Mouse (Mus musculus): Measurements from ENCODE around the gene Ano9. TPM values are rescaled to one million over a fixed set of nuclear protein-coding genes. Genes with fewer than 3 reads are reported as not detected.

Ano9 gene
- polyA plus RNA-seq, 2 experiments = 0.27 to 0.30 TPM

GRCm38 (mm10) chr7:141143112-141143511 is 25.5 kb upstream of the Ano9 start:
- Histone ChIP-seq H3K27ac (peak overlapping the region; percentile 50), H3K9me3 (ENCODE audit: control insufficient read depth, low read length) (no peaks in the 10 kb centered on the region), H3K36me3 (replicated peaks; ENCODE audit: control insufficient read depth, insufficient read depth, low read depth) (peaks cover 100% of the 10 kb centered on the region), H3K4me3 (ENCODE audit: insufficient read depth in 1 of 2, low read depth in 2 of 2, low read length in 2 of 2) (no peak overlapping the region), H3K27me3 (ENCODE audit: control insufficient read depth, insufficient read depth, low read length) (no peaks in the 10 kb centered on the region), H3K4me2 (ENCODE audit: low read depth) (no peak overlapping the region), H3K9ac (replicated peaks) (peak overlapping the region; percentile 13; the same call in 1 of the 2 replicates), H3K4me1 (replicated peaks; ENCODE audit: control insufficient read depth in 2 of 2, insufficient read depth in 2 of 2, low read length in 1 of 2) (peaks cover 47 to 64% of the 10 kb centered on the region in 2 experiments)
- no peak for ATAC-seq (ENCODE audit: insufficient read depth)
- TF ChIP-seq EP300 (IDR thresholded peaks at IDR 0.05; ENCODE audit: low read depth) (no peak), CTCF (IDR thresholded peaks at IDR 0.05; ENCODE audit: low read depth) (peak; percentile 91)
- WGBS (ENCODE audit: insufficient replicate concordance) = 45% methylated on average over 5 of the region's 5 CpGs
- no peak for DNase-seq (ENCODE audit: low read depth in 3 of 3, low spot score in 3 of 3)

- Histone ChIP-seq H3K9me3 (ENCODE audit: control insufficient read depth, low read length) (no peaks in the 10 kb centered on the region), H3K36me3 (replicated peaks; ENCODE audit: control insufficient read depth, insufficient read depth, low read depth) (peaks cover 100% of the 10 kb centered on the region), H3K4me2 (ENCODE audit: low read depth) (peak overlapping the region; percentile 15; the same call in 1 of the 2 replicates), H3K4me3 (ENCODE audit: insufficient read depth in 1 of 2, low read depth in 2 of 2, low read length in 2 of 2) (no peak overlapping the region), H3K27ac (no peak overlapping the region), H3K9ac (replicated peaks) (no peak overlapping the region), H3K27me3 (ENCODE audit: control insufficient read depth, insufficient read depth, low read length) (no peaks in the 10 kb centered on the region), H3K4me1 (replicated peaks; ENCODE audit: control insufficient read depth in 2 of 2, insufficient read depth in 2 of 2, low read length in 1 of 2) (peaks cover 36 to 56% of the 10 kb centered on the region in 2 experiments)
- WGBS (ENCODE audit: insufficient replicate concordance) = 43% methylated on average over 4 of the region's 4 CpGs
- DNase-seq (ENCODE audit: low read depth in 3 of 3, low spot score in 3 of 3) (no peak), ATAC-seq (ENCODE audit: insufficient read depth) (no peak)
- TF ChIP-seq EP300 (IDR thresholded peaks at IDR 0.05; ENCODE audit: low read depth) (peak; percentile 48), CTCF (IDR thresholded peaks at IDR 0.05; ENCODE audit: low read depth) (no peak)
Observed at GRCm38 (mm10) chr7:141141326-141141725, 23.7 kb upstream of the Ano9 start.

- Histone ChIP-seq H3K9me3 (ENCODE audit: control insufficient read depth, low read length) (no peaks in the 10 kb centered on the region), H3K4me1 (replicated peaks; ENCODE audit: control insufficient read depth in 2 of 2, insufficient read depth in 2 of 2, low read length in 1 of 2) (peaks cover 39 to 54% of the 10 kb centered on the region in 2 experiments), H3K27ac (peak overlapping the region; percentile 100), H3K4me3 (ENCODE audit: insufficient read depth in 1 of 2, low read depth in 2 of 2, low read length in 2 of 2) (peak overlapping the region; percentile 93 to 100), H3K4me2 (ENCODE audit: low read depth) (peak overlapping the region; percentile 93), H3K36me3 (replicated peaks; ENCODE audit: control insufficient read depth, insufficient read depth, low read depth) (peaks cover 34% of the 10 kb centered on the region), H3K9ac (replicated peaks) (peak overlapping the region; percentile 100), H3K27me3 (ENCODE audit: control insufficient read depth, insufficient read depth, low read length) (no peaks in the 10 kb centered on the region)
- ATAC-seq (ENCODE audit: insufficient read depth) (peak; percentile 84), DNase-seq (ENCODE audit: low read depth in 3 of 3, low spot score in 3 of 3) (peak; percentile 89 to 92 (median 90))
- TF ChIP-seq EP300 (IDR thresholded peaks at IDR 0.05; ENCODE audit: low read depth) (peak; percentile 100), CTCF (IDR thresholded peaks at IDR 0.05; ENCODE audit: low read depth) (no peak)
- WGBS (ENCODE audit: insufficient replicate concordance) = 22% methylated on average over 12 of the region's 12 CpGs
Observed at GRCm38 (mm10) chr7:141131904-141132755, 14.5 kb upstream of the Ano9 start.

GRCm38 (mm10) chr7:141131024-141131820 is 13.6 kb upstream of the Ano9 start:
- Histone ChIP-seq H3K4me1 (replicated peaks; ENCODE audit: control insufficient read depth in 2 of 2, insufficient read depth in 2 of 2, low read length in 1 of 2) (peaks cover 42 to 57% of the 10 kb centered on the region in 2 experiments), H3K27ac (peak overlapping the region; percentile 100), H3K9me3 (ENCODE audit: control insufficient read depth, low read length) (no peaks in the 10 kb centered on the region), H3K27me3 (ENCODE audit: control insufficient read depth, insufficient read depth, low read length) (no peaks in the 10 kb centered on the region), H3K9ac (replicated peaks) (peak overlapping the region; percentile 100), H3K4me3 (ENCODE audit: insufficient read depth in 1 of 2, low read depth in 2 of 2, low read length in 2 of 2) (peak overlapping the region; percentile 93 to 100), H3K4me2 (ENCODE audit: low read depth) (peak overlapping the region; percentile 93), H3K36me3 (replicated peaks; ENCODE audit: control insufficient read depth, insufficient read depth, low read depth) (peaks cover 24% of the 10 kb centered on the region)
- ATAC-seq (ENCODE audit: insufficient read depth) (peak; percentile 85), DNase-seq (ENCODE audit: low read depth in 3 of 3, low spot score in 3 of 3) (peak; percentile 94 to 96 (median 95))
- TF ChIP-seq CTCF (IDR thresholded peaks at IDR 0.05; ENCODE audit: low read depth) (no peak), EP300 (IDR thresholded peaks at IDR 0.05; ENCODE audit: low read depth) (peak; percentile 94)
- under 1% methylated on average over 59 of the region's 59 CpGs for WGBS (ENCODE audit: insufficient replicate concordance)

- DNase-seq (ENCODE audit: low read depth in 3 of 3, low spot score in 3 of 3) = no peak
- 2% methylated on average over 15 of the region's 15 CpGs for WGBS (ENCODE audit: insufficient replicate concordance)
- no peaks in the 10 kb centered on the region for H3K36me3 ChIP-seq (replicated peaks; ENCODE audit: control insufficient read depth, insufficient read depth, low read depth)
- peak overlapping the region; percentile 70 to 79 for H3K4me3 ChIP-seq (ENCODE audit: insufficient read depth in 1 of 2, low read depth in 2 of 2, low read length in 2 of 2)
- peak overlapping the region; percentile 65 for H3K4me2 ChIP-seq (ENCODE audit: low read depth)
- no peaks in the 10 kb centered on the region for H3K27me3 ChIP-seq (ENCODE audit: control insufficient read depth, insufficient read depth, low read length)
- H3K4me1 ChIP-seq (replicated peaks; ENCODE audit: control insufficient read depth in 2 of 2, insufficient read depth in 2 of 2, low read length in 1 of 2) = peaks cover 62 to 71% of the 10 kb centered on the region in 2 experiments
- H3K9me3 ChIP-seq (ENCODE audit: control insufficient read depth, low read length) = no peaks in the 10 kb centered on the region
- peak overlapping the region; percentile 84 for H3K27ac ChIP-seq
- TF ChIP-seq CTCF (IDR thresholded peaks at IDR 0.05; ENCODE audit: low read depth) = no peak
- no peak for TF ChIP-seq EP300 (IDR thresholded peaks at IDR 0.05; ENCODE audit: low read depth)
- ATAC-seq (ENCODE audit: insufficient read depth) = peak; percentile 3
- H3K9ac ChIP-seq (replicated peaks) = peak overlapping the region; percentile 78
Observed at GRCm38 (mm10) chr7:141123517-141123856, 5.9 kb upstream of the Ano9 start.
